Comparison of ENCODE assay signal across 11 mouse cellular contexts in genomic region chr14:12393271-12393861, GRCm38 (mm10). TPM values are rescaled to one million over a fixed set of nuclear protein-coding genes. Genes with fewer than 3 reads are reported as not detected.
A peak's percentile ranks its signal among the peaks of the same experiment; 100 is the strongest.
DNase-seq lines count a peak whose midpoint lies in the region; ATAC-seq lines count a peak whose summit lies in the region.
"Had no signal": no experiment of that assay in that cellular context is flagged by ENCODE, and none has a peak within 500 bp of the region (broad histone marks: within the 10 kb centered on the region; RNA-seq: fewer than 3 reads in every experiment).

No protein-coding gene starts in this region.

- H3K9ac ChIP-seq in hindbrain, embryonic 15.5 days, result no peak overlapping the region
- no peak overlapping the region for H3K9ac ChIP-seq in neural tube, embryonic 11.5 days (ENCODE audit: low read length)

- H3K4me2 ChIP-seq in hindbrain, embryonic 15.5 days, result 0 out of 2 replicates have a peak overlapping the region, but pooled peaks have one; percentile 1
- H3K4me2 ChIP-seq in neural tube, embryonic 11.5 days (ENCODE audit: low read depth), result no peak overlapping the region

- H3K9me3 ChIP-seq in embryonic facial prominence, embryonic 10.5 days, result no peaks in the 10 kb centered on the region
- H3K9me3 ChIP-seq in hindbrain, embryonic 15.5 days, result no peaks in the 10 kb centered on the region
- no peaks in the 10 kb centered on the region for H3K9me3 ChIP-seq in neural tube, embryonic 11.5 days (ENCODE audit: control insufficient read depth, low read length)

- peak overlapping the region; percentile 52; the same call in 1 of the 2 replicates for H3K27ac ChIP-seq in embryonic facial prominence, embryonic 10.5 days (replicated peaks)
- no peak overlapping the region for H3K27ac ChIP-seq in hindbrain, embryonic 15.5 days (replicated peaks)
- H3K27ac ChIP-seq in neural tube, embryonic 11.5 days (ENCODE audit: low read depth, low read length), result no peak overlapping the region

- DNase-seq in cerebellum, postnatal 4 days (ENCODE audit: low spot score in 2 of 2), result no peak
- peak; percentile 32 for DNase-seq in embryonic facial prominence, embryonic 10.5 days (ENCODE audit: low spot score)
- DNase-seq in neural tube, embryonic 11.5 days (ENCODE audit: low spot score), result peak; percentile 83
- DNase-seq in adrenal gland, postnatal 25 days, result no peak
- DNase-seq in adipocyte (ENCODE audit: low spot score), result no peak
- no peak for DNase-seq in MN1 (ENCODE audit: low spot score)
- DNase-seq: right cerebral cortex, adult 18-20 months had no signal

- H3K4me1 ChIP-seq in embryonic facial prominence, embryonic 10.5 days, result peaks cover 60% of the 10 kb centered on the region
- peaks cover 36% of the 10 kb centered on the region for H3K4me1 ChIP-seq in hindbrain, embryonic 15.5 days (replicated peaks)
- peaks cover 11% of the 10 kb centered on the region for H3K4me1 ChIP-seq in neural tube, embryonic 11.5 days (ENCODE audit: control insufficient read depth, insufficient read depth, low read length)

- peaks cover 93% of the 10 kb centered on the region for H3K27me3 ChIP-seq in embryonic facial prominence, embryonic 10.5 days (replicated peaks; ENCODE audit: low read depth, poor library complexity, severe bottlenecking)
- H3K27me3 ChIP-seq in hindbrain, embryonic 15.5 days, result peaks cover 46% of the 10 kb centered on the region
- H3K27me3 ChIP-seq in neural tube, embryonic 11.5 days (ENCODE audit: control insufficient read depth, insufficient read depth, low read length), result peaks cover 44% of the 10 kb centered on the region

- H3K36me3 ChIP-seq in embryonic facial prominence, embryonic 10.5 days (replicated peaks), result no peaks in the 10 kb centered on the region
- H3K36me3 ChIP-seq in hindbrain, embryonic 15.5 days, result no peaks in the 10 kb centered on the region
- no peaks in the 10 kb centered on the region for H3K36me3 ChIP-seq in neural tube, embryonic 11.5 days (ENCODE audit: control insufficient read depth, insufficient read depth, low read length)

- ATAC-seq in cerebellum, adult (ENCODE audit: insufficient number of reproducible peaks, low FRiP score, low TSS enrichment), result peak; percentile 67
- peak; percentile 68; the same call in 1 of the 2 replicates for ATAC-seq in hindbrain, embryonic 15.5 days (ENCODE audit: low FRiP score, low read depth)
- peak; percentile 89 for ATAC-seq in neural tube, embryonic 11.5 days (ENCODE audit: insufficient read depth, low FRiP score, low TSS enrichment)
- ATAC-seq: lung, postnatal 0 days had no signal

- H3K4me3 ChIP-seq in embryonic facial prominence, embryonic 10.5 days, result no peak overlapping the region
- H3K4me3 ChIP-seq in hindbrain, embryonic 15.5 days, result no peak overlapping the region
- no peak overlapping the region for H3K4me3 ChIP-seq in neural tube, embryonic 11.5 days (ENCODE audit: low read depth, low read length)

- 35% methylated on average over 12 of the region's 12 CpGs for WGBS in embryonic facial prominence, embryonic 10.5 days
- WGBS in hindbrain, embryonic 15.5 days, result 9% methylated on average over 12 of the region's 12 CpGs
- 7% methylated on average over 12 of the region's 12 CpGs for WGBS in neural tube, embryonic 11.5 days

RNA-seq across cellular contexts. Expression of gene Fezf2, which starts 45.4 kb away (rescaled TPM):
- polyA plus RNA-seq in embryonic facial prominence, embryonic 10.5 days (2016; fragmentation: Nextera tagmentation; extraction: Ambion mirVana), result 2.8 and 3.2 TPM in 2 replicates
- 1.2 TPM in 1 of 2 replicates, not detected in the other for polyA plus RNA-seq in hindbrain, embryonic 15.5 days (2015; fragmentation: Nextera tagmentation; extraction: Ambion mirVana)
- not detected in 2 replicates for polyA plus RNA-seq in neural tube, embryonic 11.5 days (2014; fragmentation: Nextera tagmentation; extraction: Ambion mirVana)
- not detected in 2 replicates for total RNA-seq in adrenal gland, postnatal 25 days (2021)
- total RNA-seq: heart, postnatal 25 days had no signal
- polyA plus RNA-seq: lung, postnatal 0 days had no signal

Comparison
In these comparisons a context has a peak if more than half of its experiments do, and no peak if none do; other contexts are left out.
1. DNase-seq: peak in embryonic facial prominence, embryonic 10.5 days (single experiment) and neural tube, embryonic 11.5 days (single experiment); none in cerebellum, postnatal 4 days (0 of 2), adrenal gland, postnatal 25 days (single experiment), adipocyte (single experiment) and MN1 (single experiment).
2. Peak in every context shown above with its lines, with median percentiles within 50 percentile points of each other: ATAC-seq.